Mouse (Mus musculus) midbrain, embryonic 10.5 days (tissue): ENCODE results near the gene Dpt. TPM values are rescaled to one million over a fixed set of nuclear protein-coding genes. Genes with fewer than 3 reads are reported as not detected.
A peak's percentile ranks its signal among the peaks of the same experiment; 100 is the strongest.
"Not testable (repeated sequence)": the region's sequence is repeated elsewhere in the genome, so short reads cannot be mapped to it uniquely, and the experiment has no call there.

Experiments
- DNase-seq: peaks from one replicate; pipeline ENCODE4 v3.0.0-alpha.2; 2017; ENCODE audit warnings: low spot score
- H3K27ac ChIP-seq: fragments of 300-500 bp; sonication (generic); replicated peaks from 2 replicates; pipeline ENCODE4 v1.5.1; 2016; ENCODE audit warnings: mild to moderate bottlenecking
- H3K27me3 ChIP-seq: fragments of 300-500 bp; sonication (generic); 2 replicates; pipeline ENCODE4 v1.6.1; 2016; ENCODE audit warnings: low read depth, mild to moderate bottlenecking; ENCODE audit not compliant: poor library complexity, severe bottlenecking
- H3K36me3 ChIP-seq: fragments of 300-500 bp; sonication (generic); 2 replicates; pipeline ENCODE4 v1.6.1; 2016; ENCODE audit warnings: mild to moderate bottlenecking, moderate library complexity
- H3K4me1 ChIP-seq: fragments of 300-500 bp; sonication (generic); 2 replicates; pipeline ENCODE4 v1.6.1; 2016
- H3K4me3 ChIP-seq: fragments of 300-500 bp; sonication (generic); 2 replicates; pipeline ENCODE4 v1.5.1; 2016; ENCODE audit warnings: mild to moderate bottlenecking, moderate library complexity
- H3K9me3 ChIP-seq: fragments of 300-500 bp; sonication (generic); replicated peaks from 2 replicates; pipeline ENCODE4 v1.6.1; 2016; ENCODE audit warnings: mild to moderate bottlenecking
- WGBS: fragments of 180-500 bp; shearing (Covaris S2); methylation state at CpG from one replicate; pipeline ENCODE4 v1.1.7; 2016; 5-methylcytosine and 5-hydroxymethylcytosine counted together
- polyA plus RNA-seq: library from polyadenylated mRNA; unstranded; fragments of >200 nt; fragmentation: Nextera tagmentation; extraction: Ambion mirVana; gene quantifications from 2 replicates; pipeline ENCODE4 v1.2.1, GENCODE M21; 2016

Dpt gene
- not detected in 2 replicates for polyA plus RNA-seq

DNA sequence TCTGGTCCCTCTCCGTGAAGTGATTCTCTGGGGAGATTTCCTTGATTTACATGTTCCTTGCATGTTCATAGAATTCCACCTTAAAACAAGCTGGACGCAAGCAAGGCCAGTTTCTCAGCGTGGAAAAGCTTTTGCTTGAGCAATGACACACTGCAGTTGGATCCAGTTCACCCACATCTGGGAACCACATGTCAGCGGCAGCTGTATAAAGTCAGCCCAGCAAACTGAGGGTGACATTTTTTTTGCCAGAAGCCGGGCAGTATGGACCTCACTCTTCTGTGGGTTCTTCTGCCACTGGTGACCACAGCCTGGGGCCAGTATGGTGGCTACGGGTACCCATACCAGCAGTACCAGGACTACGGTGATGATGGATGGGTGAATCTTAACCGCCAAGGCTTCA lies at the start of gene Dpt:
Gene Dpt, plus strand, starts transcription at position 174 of the 400 bp plus-strand sequence.
- no peak for DNase-seq
- Histone ChIP-seq H3K27ac (no peak within 1 kb of the TSS), H3K36me3 (no peaks in the 10 kb centered on the region), H3K4me3 (no peak within 1 kb of the TSS), H3K9me3 (no peaks in the 10 kb centered on the region), H3K27me3 (no peaks in the 10 kb centered on the region), H3K4me1 (no peaks in the 10 kb centered on the region)
- 88% methylated on average over 8 of the region's 8 CpGs for WGBS

GRCm38 (mm10) chr1:164753736-164754135 lies 42.7 kb upstream of the Dpt start:
- Histone ChIP-seq H3K36me3 (no peaks in the 10 kb centered on the region), H3K9me3 (no peaks in the 10 kb centered on the region), H3K27me3 (no peaks in the 10 kb centered on the region), H3K27ac (no peak overlapping the region), H3K4me1 (no peaks in the 10 kb centered on the region), H3K4me3 (no peak overlapping the region)
- no peak for DNase-seq
- WGBS, result 90% methylated on average over 4 of the region's 4 CpGs

GRCm38 (mm10) chr1:164755671-164756070 lies 40.8 kb upstream of the Dpt start:
- Histone ChIP-seq H3K27me3 (no peaks in the 10 kb centered on the region), H3K4me3 (no peak overlapping the region), H3K27ac (no peak overlapping the region), H3K9me3 (no peaks in the 10 kb centered on the region), H3K4me1 (no peaks in the 10 kb centered on the region), H3K36me3 (no peaks in the 10 kb centered on the region)
- no peak for DNase-seq
- WGBS, result 87% methylated on average over 3 of the region's 3 CpGs

- H3K27ac ChIP-seq, result no peak overlapping the region
- H3K4me1 ChIP-seq, result no peaks in the 10 kb centered on the region
- no peaks in the 10 kb centered on the region for H3K9me3 ChIP-seq
- DNase-seq, result no peak
- WGBS, result 75% methylated on average over 2 of the region's 2 CpGs
- no peaks in the 10 kb centered on the region for H3K27me3 ChIP-seq
- H3K4me3 ChIP-seq, result no peak overlapping the region
- H3K36me3 ChIP-seq, result no peaks in the 10 kb centered on the region
Observed at GRCm38 (mm10) chr1:164756951-164757350, 39.5 kb upstream of the Dpt start.

DNA sequence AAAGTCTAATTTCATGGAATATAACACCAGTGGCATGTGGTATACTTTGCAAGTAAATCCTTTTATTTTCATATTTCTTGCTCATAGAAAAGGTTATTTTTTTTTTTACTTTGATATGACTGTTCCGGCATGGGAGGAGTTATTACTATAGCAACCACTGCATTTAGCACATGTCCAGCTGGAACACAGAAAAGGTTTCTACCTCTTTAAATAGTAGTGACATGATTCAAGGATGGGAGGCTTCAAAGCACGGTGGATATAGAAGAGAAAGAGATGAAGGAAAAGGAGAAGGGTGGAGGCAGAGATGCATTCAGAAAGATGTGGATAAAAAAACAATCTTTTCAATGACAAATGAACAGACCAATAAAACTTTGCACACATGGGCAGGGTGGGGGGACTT lies 38.0 kb upstream of the Dpt start:
- H3K4me3 ChIP-seq, result no peak overlapping the region
- H3K27ac ChIP-seq, result no peak overlapping the region
- WGBS, result 81% methylated on average over 2 of the region's 2 CpGs
- H3K36me3 ChIP-seq, result no peaks in the 10 kb centered on the region
- no peak for DNase-seq
- H3K4me1 ChIP-seq, result no peaks in the 10 kb centered on the region
- H3K27me3 ChIP-seq, result no peaks in the 10 kb centered on the region
- H3K9me3 ChIP-seq, result no peaks in the 10 kb centered on the region

- 66% methylated on average over 2 of the region's 2 CpGs for WGBS
- Histone ChIP-seq H3K36me3 (no peaks in the 10 kb centered on the region), H3K27ac (no peak overlapping the region), H3K4me3 (no peak overlapping the region), H3K9me3 (no peaks in the 10 kb centered on the region), H3K4me1 (no peaks in the 10 kb centered on the region), H3K27me3 (no peaks in the 10 kb centered on the region)
- no peak for DNase-seq
Observed at GRCm38 (mm10) chr1:164762276-164762675, 34.2 kb upstream of the Dpt start.

DNA sequence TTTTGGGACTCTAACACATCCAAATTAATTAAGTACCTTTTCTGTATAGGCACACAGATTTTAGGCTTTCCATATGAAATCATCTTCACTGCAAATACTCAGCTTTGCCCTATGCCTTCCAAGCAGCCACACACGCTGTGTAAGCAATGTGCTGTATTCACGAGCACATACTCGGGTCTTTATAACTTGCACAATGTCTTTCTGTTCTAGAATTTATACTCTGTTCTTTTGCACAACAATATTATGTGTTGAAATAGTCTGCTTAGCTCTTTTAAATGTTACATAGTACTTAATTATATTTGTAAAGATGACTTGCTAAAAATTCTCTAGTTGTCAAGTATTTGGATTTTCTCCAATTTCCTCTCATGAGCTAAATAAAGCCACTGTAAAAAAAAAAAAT lies 29.8 kb upstream of the Dpt start:
- H3K27me3 ChIP-seq, result no peaks in the 10 kb centered on the region
- no peaks in the 10 kb centered on the region for H3K9me3 ChIP-seq
- no peak for DNase-seq
- H3K27ac ChIP-seq, result no peak overlapping the region
- 87% methylated on average over 3 of the region's 3 CpGs for WGBS
- no peak overlapping the region for H3K4me3 ChIP-seq
- H3K36me3 ChIP-seq, result no peaks in the 10 kb centered on the region
- H3K4me1 ChIP-seq, result no peaks in the 10 kb centered on the region

GRCm38 (mm10) chr1:164770611-164771010 lies 25.8 kb upstream of the Dpt start:
- DNase-seq, result no peak
- WGBS, result 90% methylated on average over 7 of the region's 7 CpGs
- H3K4me1 ChIP-seq, result no peaks in the 10 kb centered on the region
- no peaks in the 10 kb centered on the region for H3K36me3 ChIP-seq
- H3K27ac ChIP-seq, result no peak overlapping the region
- no peak overlapping the region for H3K4me3 ChIP-seq
- no peaks in the 10 kb centered on the region for H3K27me3 ChIP-seq
- H3K9me3 ChIP-seq, result no peaks in the 10 kb centered on the region

DNA sequence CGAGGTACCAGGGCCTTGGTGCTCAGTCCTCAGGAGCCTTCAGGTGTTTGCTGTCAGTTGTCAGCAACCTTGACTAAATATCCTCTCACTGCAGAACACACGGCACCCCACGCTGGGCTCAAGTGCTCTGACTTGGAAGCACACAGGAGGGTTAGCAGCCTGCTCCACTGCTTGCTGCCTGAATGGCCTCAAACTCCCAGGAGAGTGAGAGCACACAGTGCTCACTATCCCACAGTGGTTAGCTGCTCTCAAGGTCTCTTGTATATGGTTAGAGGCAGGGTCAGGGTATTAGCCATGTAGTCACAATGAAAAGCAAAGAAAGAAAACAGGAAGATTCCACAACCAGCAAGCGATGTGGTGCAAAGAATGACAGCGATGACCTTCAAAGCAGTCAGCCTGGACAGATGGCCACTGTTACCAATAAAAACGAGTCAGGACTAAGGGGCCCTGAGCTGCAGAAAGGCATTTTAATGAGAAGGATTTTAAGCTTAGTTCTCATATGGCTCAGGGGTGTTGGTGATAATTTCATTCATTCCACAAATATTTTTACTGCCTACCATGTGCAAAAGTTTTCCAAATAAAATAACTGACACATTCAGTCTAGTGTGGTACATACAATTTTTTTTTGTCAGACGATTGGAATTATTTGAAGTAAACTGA lies 15.5 kb upstream of the Dpt start:
- H3K4me3 ChIP-seq, result no peak overlapping the region
- no peak for DNase-seq
- H3K9me3 ChIP-seq, result no peaks in the 10 kb centered on the region
- H3K27me3 ChIP-seq, result no peaks in the 10 kb centered on the region
- peaks cover 19% of the 10 kb centered on the region for H3K4me1 ChIP-seq
- WGBS, result 57% methylated on average over 7 of the region's 7 CpGs
- H3K27ac ChIP-seq, result peak overlapping the region; percentile 74
- no peaks in the 10 kb centered on the region for H3K36me3 ChIP-seq

DNA sequence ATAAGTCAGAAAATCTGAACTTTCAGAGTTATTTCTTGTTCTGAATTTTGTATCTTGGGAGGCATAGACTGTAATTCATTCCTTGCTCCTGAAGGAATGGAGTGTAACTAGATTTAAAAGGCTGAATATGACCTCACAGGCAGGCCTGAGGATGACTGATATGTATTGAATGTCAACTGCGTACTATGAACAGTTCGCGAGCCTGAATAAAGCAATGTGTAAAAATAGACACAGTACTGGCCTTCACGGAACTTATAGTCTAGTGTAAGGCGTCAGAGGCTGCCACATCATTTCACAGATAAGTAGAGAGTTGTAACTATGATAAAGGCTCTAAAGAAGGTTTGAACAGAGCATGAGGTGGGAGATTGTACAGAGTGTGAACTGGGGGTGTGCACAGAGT lies 10.3 kb upstream of the Dpt start:
- Histone ChIP-seq H3K4me1 (peaks cover 6% of the 10 kb centered on the region), H3K4me3 (no peak overlapping the region), H3K27me3 (no peaks in the 10 kb centered on the region), H3K9me3 (no peaks in the 10 kb centered on the region), H3K36me3 (no peaks in the 10 kb centered on the region), H3K27ac (no peak overlapping the region)
- no peak for DNase-seq
- WGBS, result 94% methylated on average over 5 of the region's 5 CpGs

DNA sequence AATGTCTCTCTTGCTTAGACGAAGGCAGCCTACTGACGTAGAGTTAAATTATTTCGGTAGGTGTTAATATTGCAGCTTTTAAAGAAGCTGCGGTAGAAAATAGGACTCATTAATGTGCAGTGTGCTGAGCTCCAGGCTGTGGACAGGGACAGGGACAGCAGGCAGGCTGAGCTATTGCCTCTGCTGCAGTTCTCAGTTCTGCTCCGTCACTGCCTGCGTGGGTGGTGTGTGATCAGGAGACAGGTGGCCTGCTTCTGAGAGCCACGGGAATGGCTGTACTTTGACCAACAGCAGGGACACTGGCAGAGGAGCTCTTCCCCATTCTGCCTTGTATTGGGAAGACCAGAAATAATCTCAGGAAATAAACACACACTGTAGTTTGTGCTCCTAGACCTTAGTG lies 8.7 kb upstream of the Dpt start:
- DNase-seq, result no peak
- H3K4me3 ChIP-seq, result no peak overlapping the region
- H3K27ac ChIP-seq, result no peak overlapping the region
- WGBS, result 90% methylated on average over 7 of the region's 7 CpGs
- H3K9me3 ChIP-seq, result no peaks in the 10 kb centered on the region
- H3K36me3 ChIP-seq, result no peaks in the 10 kb centered on the region
- no peaks in the 10 kb centered on the region for H3K4me1 ChIP-seq
- H3K27me3 ChIP-seq, result no peaks in the 10 kb centered on the region

- no peaks in the 10 kb centered on the region for H3K36me3 ChIP-seq
- H3K27ac ChIP-seq, result no peak overlapping the region
- no peaks in the 10 kb centered on the region for H3K27me3 ChIP-seq
- no peak overlapping the region for H3K4me3 ChIP-seq
- no peak for DNase-seq
- H3K4me1 ChIP-seq, result no peaks in the 10 kb centered on the region
- no peaks in the 10 kb centered on the region for H3K9me3 ChIP-seq
- whole genome bisulfite sequencing, result 92% methylated on average over 7 of the region's 7 CpGs
Observed at GRCm38 (mm10) chr1:164788292-164788691, 8.2 kb upstream of the Dpt start.

GRCm38 (mm10) chr1:164790296-164790695 lies 6.1 kb upstream of the Dpt start:
- not testable (repeated sequence) for H3K4me1 ChIP-seq

DNA sequence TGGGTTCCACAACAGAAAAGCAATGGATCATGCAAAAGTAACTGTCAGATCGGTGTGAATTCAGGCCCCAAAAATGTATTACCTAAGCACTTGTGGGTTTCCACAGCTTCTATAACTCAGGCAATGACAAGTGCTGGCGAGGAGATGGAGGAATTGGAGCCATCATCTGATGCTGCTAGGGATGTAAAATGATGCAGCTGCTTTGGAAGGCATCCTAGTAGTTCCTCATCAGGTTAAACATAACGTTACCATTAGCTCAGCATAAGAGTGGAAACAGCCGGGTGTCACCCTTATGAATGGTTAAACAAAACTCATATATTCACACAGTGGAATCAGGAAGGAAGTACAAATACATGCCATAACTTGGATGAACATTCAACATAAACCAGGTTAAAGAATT lies 3.4 kb upstream of the Dpt start:
- WGBS, result 89% methylated on average over 4 of the region's 4 CpGs
- no peak for DNase-seq
- Histone ChIP-seq H3K9me3 (no peaks in the 10 kb centered on the region), H3K27me3 (no peaks in the 10 kb centered on the region), H3K27ac (no peak overlapping the region), H3K36me3 (no peaks in the 10 kb centered on the region), H3K4me3 (no peak overlapping the region), H3K4me1 (no peaks in the 10 kb centered on the region)

More at GRCm38 (mm10) chr1:164790296-164790695, 6.1 kb upstream of the Dpt start:
- not testable (repeated sequence) for H3K4me3 ChIP-seq, H3K27ac ChIP-seq, H3K9me3 ChIP-seq, DNase-seq, H3K36me3 ChIP-seq, H3K27me3 ChIP-seq
- WGBS, result 93% methylated on average over 12 of the region's 12 CpGs
